Mouse (Mus musculus): ENCODE measurements around the gene Atp1b1.

Gene Atp1b1

GRCm38 (mm10) chr1:164467406-164467805 lies 9.3 kb upstream of the Atp1b1 start:
- no peak for DNase-seq (ENCODE audit: low read depth, low spot score)

DNA sequence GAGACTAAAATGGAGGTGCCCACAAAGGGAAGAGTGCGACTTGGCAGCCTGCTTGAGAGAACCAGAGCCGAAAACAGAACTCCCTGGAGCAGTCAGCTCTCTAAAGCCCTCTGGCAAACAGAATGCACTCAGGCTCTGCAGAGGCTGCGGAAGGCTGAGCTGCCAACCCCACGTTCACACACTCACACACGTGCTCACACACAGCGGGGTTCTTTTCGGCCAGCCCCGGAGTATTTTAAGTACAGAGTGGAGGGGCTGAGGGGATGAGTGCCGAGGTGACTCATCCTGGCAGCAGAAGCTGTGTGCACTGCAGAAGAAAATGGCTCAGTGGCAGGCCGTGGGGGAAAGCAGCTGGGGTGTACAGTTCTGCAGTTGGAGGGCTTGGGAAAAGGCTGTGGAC lies 3.6 kb upstream of the Atp1b1 start:
- peak; percentile 98 for DNase-seq (ENCODE audit: low read depth, low spot score)

- DNase-seq (ENCODE audit: low read depth, low spot score) = no peak
These were observed 3.0 kb upstream of the Atp1b1 start for GRCm38 (mm10) chr1:164460921-164461697.

- peak; percentile 41 for DNase-seq (ENCODE audit: low read depth, low spot score)
These were observed 1.2 kb upstream of the Atp1b1 start for GRCm38 (mm10) chr1:164459127-164459905.

DNA sequence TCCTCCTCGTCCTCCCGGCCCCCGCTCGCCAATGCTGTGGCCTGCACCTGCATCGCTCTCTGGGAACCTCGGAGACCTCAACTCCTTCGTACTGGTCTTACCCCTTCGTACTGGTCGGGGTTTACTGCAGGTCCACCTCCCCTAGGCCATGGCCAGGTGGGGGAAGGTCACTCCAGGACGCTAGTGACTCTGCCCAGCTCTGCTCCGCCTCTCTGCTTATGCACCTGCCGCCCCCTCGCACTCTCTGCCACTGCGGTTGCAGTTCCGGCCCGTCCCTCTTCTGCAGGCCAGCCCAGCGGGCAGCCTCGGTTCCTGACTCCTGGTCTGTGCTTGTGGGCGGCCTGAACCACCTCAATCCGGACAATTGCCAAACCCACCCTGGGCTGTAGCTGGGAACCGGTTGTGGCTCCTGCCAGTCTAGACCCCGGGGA lies 481 bp upstream of the Atp1b1 start:
- DNase-seq (ENCODE audit: low read depth, low spot score) = peak; percentile 83

GRCm38 (mm10) chr1:164457531-164458244 lies 467 bp downstream of the Atp1b1 start:
- peak; percentile 88 for DNase-seq (ENCODE audit: low read depth, low spot score)

DNA sequence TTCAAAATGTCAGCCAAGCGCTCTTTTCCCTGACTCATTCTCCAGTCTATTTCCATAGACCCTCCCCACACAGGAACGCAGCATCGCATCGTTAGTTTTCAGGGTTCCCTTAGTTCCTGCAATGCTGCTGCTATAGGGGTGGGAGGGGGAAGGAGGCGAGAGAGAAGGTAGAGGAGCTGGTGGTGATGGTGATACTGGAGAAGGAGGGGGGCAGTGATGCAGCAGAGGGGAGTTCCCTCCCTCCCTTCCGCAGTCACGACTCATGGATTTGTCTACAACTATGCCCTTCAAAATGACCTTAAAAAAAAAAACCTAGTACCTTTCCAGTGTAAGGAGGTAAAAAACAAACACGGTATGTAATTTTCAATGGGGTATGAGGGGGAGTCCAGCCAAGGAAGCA lies 1.4 kb downstream of the Atp1b1 start:
- DNase-seq (ENCODE audit: low read depth, low spot score) = peak; percentile 93

GRCm38 (mm10) chr1:164456065-164456464 lies 2.1 kb downstream of the Atp1b1 start:
- peak; percentile 83 for DNase-seq (ENCODE audit: low read depth, low spot score)

GRCm38 (mm10) chr1:164455614-164456013 lies 2.5 kb downstream of the Atp1b1 start:
- peak; percentile 86 for DNase-seq (ENCODE audit: low read depth, low spot score)

GRCm38 (mm10) chr1:164454747-164455400 lies 3.3 kb downstream of the Atp1b1 start:
- peak; percentile 93 for DNase-seq (ENCODE audit: low read depth, low spot score)

GRCm38 (mm10) chr1:164453739-164454138 lies 4.4 kb downstream of the Atp1b1 start:
- peak; percentile 39 for DNase-seq (ENCODE audit: low read depth, low spot score)

DNA sequence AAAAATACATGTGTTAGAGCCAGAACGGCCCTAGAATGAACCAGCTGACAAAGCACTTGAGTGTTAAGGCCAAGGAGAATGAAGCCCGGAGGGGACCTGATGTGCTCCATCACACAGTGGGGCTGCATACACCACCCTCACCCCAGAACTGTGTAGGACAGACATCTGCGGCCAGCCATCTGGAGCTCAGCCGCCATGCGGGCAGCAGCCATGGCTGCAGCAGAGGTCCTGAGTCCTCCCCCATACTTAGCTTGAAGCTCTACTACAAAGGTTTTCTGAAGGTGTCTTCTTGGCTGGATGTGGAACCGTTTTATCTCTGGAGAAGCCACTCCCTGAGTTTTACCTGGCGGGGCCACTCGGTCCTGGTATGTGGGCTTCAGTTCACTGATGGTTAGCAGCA lies 5.0 kb downstream of the Atp1b1 start:
- no peak for DNase-seq (ENCODE audit: low read depth, low spot score)

DNA sequence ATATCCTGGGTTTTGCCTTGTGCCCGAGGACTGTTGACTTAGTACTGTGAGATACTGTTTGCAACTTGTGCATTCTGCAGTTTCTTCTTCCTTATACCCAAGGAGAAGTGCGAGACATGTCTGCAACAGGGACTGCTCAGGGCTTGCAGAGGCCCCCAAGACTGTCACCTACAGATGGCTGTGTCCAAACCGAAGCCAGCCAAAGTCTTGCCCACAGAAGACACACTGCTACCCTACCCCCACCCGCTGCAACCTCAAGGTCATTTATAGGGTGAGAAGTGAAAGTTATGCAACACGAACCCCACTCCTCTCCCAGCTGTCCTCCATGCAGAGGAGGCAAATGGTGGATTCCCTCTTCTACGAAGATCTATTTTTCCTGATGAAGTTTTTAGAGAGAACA lies 5.6 kb downstream of the Atp1b1 start:
- DNase-seq (ENCODE audit: low read depth, low spot score) = no peak

DNA sequence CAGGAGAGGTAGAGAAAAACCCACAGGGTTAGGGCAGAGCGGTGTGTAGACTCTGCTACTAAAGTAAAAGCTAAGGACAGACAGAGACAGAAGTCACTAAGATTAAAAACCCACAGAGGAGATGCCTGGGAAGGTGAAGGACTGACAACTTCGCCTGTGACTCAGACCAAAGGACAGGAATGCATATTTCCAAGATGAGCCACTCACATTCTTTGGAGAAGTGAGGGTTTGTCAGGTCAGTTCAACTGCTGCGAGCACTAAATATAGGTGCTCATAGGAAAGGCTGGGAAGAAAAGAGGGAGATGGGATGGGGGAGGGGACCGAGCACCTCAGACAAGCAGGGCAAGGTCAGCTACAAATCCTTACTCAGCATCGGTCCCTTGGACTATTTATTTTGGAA lies 6.8 kb downstream of the Atp1b1 start:
- no peak for DNase-seq (ENCODE audit: low read depth, low spot score)

GRCm38 (mm10) chr1:164450644-164451043 lies 7.5 kb downstream of the Atp1b1 start:
- DNase-seq (ENCODE audit: low read depth, low spot score) = no peak

DNA sequence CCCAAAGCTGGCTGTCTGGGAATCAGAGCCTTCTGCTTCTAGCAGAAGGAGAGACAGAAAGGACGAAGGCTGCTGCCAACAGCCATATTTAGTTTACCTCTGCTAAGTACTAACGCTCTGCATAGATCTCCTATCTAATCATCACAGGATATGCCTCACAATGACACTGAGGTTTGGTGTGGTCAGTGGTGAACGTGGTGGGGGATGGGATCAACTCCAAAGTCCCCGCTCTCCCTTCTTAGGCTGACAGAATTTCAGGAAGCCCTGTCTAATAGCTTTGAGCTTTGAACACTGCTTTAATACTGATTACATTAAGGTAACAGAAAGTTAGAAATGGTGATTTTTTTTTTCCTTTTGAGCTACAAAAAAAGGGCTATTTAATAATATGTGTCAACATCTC lies 7.9 kb downstream of the Atp1b1 start:
- no peak for DNase-seq (ENCODE audit: low read depth, low spot score)

DNA sequence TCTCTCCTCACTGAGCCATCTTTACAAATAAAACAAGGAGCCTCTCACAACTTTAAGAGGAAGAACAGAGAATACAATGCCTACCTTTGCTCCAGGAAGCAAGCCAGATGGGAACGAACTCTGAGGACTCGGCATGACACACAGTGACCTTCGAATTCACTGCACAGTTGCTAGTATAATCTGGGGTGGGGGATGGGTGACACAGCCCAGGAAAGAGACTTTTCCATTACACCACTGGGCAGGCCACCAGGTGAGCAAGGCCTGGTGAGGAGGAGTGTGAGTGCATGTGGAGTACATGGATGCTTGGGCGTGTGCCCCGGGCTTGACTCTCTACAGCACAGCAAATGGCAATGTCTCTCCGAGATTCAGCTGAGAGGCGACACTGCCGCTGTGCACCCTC lies 8.5 kb downstream of the Atp1b1 start:
- DNase-seq (ENCODE audit: low read depth, low spot score) = no peak

DNA sequence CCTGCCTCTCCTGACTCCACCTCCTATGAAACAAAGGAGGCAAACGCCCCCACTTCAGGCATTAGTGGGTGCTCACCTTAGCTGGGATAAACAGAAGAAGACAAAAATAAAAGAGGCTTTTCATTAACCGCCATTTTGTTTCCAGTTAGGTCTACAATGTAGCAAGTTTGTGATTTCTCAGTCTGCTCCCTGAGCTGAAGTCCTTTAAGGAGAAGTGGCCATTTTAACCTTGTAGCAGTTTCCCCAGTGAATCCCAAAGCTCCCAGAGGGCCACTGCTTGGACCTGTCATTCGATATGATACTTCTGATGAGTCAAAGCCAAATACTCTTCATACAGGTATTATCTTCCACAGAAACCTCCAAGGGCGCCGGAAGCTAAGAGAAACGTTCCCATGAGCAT lies 10.6 kb downstream of the Atp1b1 start:
- DNase-seq (ENCODE audit: low read depth, low spot score) = no peak

GRCm38 (mm10) chr1:164446535-164446934 lies 11.6 kb downstream of the Atp1b1 start:
- no peak for DNase-seq (ENCODE audit: low read depth, low spot score)

DNA sequence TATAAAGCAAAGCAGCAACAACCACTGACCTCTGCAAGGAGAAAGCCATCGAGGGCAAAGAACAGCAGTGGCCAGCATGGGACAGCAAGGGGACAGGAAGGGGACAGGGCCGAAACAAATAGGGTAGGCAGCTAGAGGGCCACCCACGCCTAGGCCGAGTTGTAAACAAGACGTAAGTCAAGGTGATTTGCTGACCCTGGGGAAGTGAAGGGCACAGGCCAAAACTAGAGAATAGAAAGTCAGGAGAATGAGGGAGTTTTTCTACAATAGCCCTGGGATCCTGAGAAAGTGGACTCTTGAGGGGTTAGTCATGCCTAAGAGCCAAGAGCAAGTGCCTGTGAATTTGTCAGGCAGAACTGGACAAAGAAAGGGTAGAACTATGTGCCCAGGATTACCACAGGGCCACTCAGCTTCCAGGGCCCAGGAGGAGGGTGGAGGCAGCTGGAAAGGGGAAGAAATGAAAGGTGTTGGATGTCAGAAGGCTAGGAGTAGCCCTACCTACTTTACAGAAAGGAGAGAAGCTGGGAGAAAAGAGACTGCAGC lies 12.5 kb downstream of the Atp1b1 start:
- DNase-seq (ENCODE audit: low read depth, low spot score) = no peak

DNA sequence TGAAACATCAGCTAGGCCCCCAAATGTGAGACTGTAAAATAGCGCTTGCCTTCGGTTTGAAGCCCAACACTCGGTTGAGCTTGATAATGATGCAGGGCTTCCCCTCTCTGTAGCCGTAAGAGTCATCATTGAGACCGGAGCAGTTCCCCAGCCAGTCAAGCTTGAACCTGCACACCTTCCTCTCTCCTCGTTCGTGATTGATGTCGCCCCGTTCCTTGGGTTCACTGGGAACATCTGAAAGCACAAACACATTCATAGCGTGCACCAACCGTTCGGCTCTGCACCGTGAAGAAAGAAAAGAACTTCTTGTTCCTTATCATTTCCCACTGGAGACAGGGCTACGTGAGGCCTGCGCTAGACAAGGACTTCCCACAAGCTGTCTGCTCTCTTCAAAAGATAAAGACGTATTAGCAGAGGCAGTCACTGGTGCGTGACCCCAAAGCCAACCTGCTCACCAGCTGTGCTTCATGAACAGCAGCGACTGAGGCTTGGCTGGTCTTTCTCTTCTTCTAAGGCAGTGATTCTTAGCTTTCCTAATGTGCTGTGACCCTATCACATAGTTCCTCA lies 16.7 kb downstream of the Atp1b1 start:
- peak; percentile 43 for DNase-seq (ENCODE audit: low read depth, low spot score)
